Mouse (Mus musculus) cerebellum, adult 2 months (tissue): ENCODE results near the gene Gm16253. TPM values are rescaled to one million over a fixed set of nuclear protein-coding genes. Genes with fewer than 3 reads are reported as not detected.
"Not testable (repeated sequence)": the region's sequence is repeated elsewhere in the genome, so short reads cannot be mapped to it uniquely, and the experiment has no call there.

Experiments
- DNase-seq, 2 experiments: peaks; one replicate each; pipeline ENCODE4 v3.0.0; 2021
- H3K27ac ChIP-seq: fragments of 200-500 bp; 2 replicates; pipeline ENCODE4 v1.5.1; 2012; ENCODE audit warnings: low read length, control low read depth, inconsistent platforms; ENCODE audit not compliant: insufficient read depth
- H3K27me3 ChIP-seq: fragments of 200-500 bp; 2 replicates; pipeline ENCODE4 v1.6.1; 2012; ENCODE audit warnings: inconsistent platforms, mild to moderate bottlenecking, low read length, moderate library complexity; ENCODE audit not compliant: control insufficient read depth, insufficient read depth
- H3K4me1 ChIP-seq: fragments of 200-500 bp; 2 replicates; pipeline ENCODE4 v1.6.1; 2011; ENCODE audit warnings: low read length; ENCODE audit not compliant: control insufficient read depth, insufficient read depth
- H3K4me3 ChIP-seq: fragments of 200-500 bp; replicated peaks from 2 replicates; pipeline ENCODE3; 2011; ENCODE audit warnings: mild to moderate bottlenecking, low read depth, low read length, control low read depth; ENCODE audit not compliant: insufficient read depth
- CTCF ChIP-seq: fragments of 200-500 bp; IDR thresholded peaks from 2 replicates; pipeline ENCODE4 v1.5.1; 2011; ENCODE audit warnings: low read depth, mild to moderate bottlenecking, control low read depth, low read length, moderate library complexity, borderline replicate concordance; ENCODE audit not compliant: insufficient read depth
- POLR2A ChIP-seq: fragments of 200-500 bp; IDR thresholded peaks from 2 replicates; pipeline ENCODE4 v1.6.1; 2011; ENCODE audit warnings: low read length, control low read depth, borderline replicate concordance; ENCODE audit not compliant: insufficient read depth
- WGBS: fragments of 180-500 bp; shearing (Covaris S2); methylation state at CpG from one replicate; pipeline ENCODE4 v1.1.7; 2018; 5-methylcytosine and 5-hydroxymethylcytosine counted together
- polyA plus RNA-seq: library from polyadenylated mRNA; depleted of rRNA; stranded (reverse); fragments of >200 nt; gene quantifications from 2 replicates; pipeline ENCODE4 v1.2.3, GENCODE M21; 2012

Gm16253 gene
- polyA plus RNA-seq, 1 experiment: not detected

DNA sequence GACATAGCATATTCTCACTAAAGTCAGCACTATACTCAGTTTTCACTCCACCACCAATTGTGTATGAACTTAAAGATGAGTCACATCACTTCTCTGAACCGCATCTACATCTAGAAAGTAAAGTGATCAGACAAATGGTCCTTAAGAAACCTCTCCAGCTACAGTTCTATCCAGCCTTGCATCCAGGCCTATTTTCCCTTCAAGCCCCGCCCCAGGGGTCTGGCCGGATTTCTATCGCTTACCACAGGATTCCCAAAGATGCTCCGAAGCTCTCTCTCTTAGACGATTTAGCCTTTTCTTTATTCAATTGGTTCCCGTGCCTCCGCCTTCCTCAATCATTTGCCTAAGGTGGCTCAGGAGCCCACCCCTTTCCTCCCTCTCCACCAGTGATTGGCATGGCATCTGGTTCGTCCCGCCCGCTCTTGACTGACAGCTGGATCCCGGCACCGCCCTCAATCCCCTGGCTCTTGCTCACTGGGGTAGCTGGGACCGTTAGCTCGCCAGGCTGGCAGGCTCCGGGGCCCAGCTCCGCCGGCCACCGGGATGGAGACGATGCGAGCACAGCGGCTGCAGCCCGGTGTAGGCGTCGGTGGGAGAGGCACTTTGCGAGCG, 24.0 kb downstream of the Gm16253 start, which contains the start of gene Lix1l:
TSS of gene Lix1l (plus strand) at position 511 of the 612 bp plus-strand sequence.
- WGBS: under 1% methylated on average over 27 of the region's 27 CpGs
- DNase-seq: peak; percentile 92 to 95
- H3K4me3 ChIP-seq: peak within 1 kb of the TSS; percentile 53
- no peak within 1 kb of the TSS; the same call in 1 of the 2 replicates for H3K27ac ChIP-seq
- TF ChIP-seq CTCF (no peak), POLR2A (peak; percentile 47; the same call in 1 of the 2 replicates)
- H3K4me1 ChIP-seq: peaks cover 19% of the 10 kb centered on the region
- no peaks in the 10 kb centered on the region for H3K27me3 ChIP-seq

DNA sequence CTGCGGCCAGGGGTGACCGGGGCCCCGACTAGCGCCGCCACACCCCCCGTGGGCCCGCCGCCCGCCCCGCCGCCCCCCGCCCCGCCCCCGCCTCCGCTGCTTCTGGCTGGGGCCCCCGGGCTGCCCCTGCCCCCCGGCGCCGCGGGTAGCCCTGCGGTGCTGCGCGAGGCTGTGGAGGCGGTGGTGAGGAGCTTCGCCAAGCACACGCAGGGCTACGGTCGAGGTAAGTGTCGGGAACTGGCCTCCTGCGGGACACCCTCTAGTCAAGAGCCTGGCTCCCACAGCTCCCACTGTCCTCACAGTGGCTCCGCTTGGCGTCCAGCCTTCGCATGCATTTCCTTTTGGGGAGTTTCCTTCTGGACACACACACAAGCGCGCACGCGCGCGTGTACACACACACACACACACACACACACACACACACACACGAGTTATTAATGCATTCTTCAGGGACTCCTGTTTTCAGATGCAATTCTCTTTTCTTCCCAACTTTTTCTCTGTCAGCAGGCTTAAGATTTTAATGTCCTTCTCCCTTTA, 24.5 kb downstream of the Gm16253 start:
- under 1% methylated on average over 35 of the region's 40 CpGs for WGBS

DNA sequence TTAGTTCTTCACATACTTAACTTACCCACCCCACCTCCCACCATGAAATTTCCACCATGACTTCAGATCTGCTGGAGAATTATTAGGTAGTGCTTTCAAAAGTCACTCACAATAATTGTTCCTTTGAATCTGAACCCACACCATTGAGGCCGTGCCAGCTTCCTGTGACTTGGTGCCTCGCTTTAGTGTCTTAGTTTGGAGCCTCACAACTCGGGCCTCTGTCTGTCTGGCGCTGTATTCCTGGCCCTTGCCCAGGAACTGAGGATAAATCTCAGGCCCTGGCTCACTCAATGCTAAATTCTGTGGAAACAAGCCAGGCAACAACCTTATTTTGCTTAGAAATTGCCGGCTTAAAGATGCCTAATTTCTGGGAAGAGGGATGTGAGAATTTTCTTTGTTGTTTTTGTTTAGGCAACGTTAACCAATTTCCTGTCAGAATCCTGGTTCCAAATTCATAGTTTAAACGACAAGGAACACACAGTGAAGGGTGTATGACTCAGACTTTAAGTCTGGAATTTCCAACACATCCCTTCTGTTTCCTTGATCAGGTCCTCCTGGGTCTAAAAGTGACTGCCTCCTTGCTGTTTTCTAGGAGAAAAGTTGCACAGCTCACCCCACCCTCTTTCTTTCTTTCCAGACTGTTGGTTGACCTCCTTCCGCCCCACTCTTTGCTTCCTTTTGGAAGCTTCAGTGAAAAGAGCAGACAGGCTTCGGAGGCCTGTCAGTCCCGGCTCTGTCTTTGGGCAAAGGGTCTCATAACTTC, 25.3 kb downstream of the Gm16253 start:
- DNase-seq: peak; percentile 41 to 51
- Histone ChIP-seq H3K4me3 (no peak overlapping the region), H3K27me3 (no peaks in the 10 kb centered on the region; the same call in 1 of the 2 replicates), H3K4me1 (peaks cover 19% of the 10 kb centered on the region), H3K27ac (no peak overlapping the region; the same call in 1 of the 2 replicates)
- WGBS: 32% methylated on average over 10 of the region's 10 CpGs
- no peak for TF ChIP-seq CTCF
- TF ChIP-seq POLR2A: no peak

More for the DNA sequence above, 24.5 kb downstream of the Gm16253 start:
- Histone ChIP-seq H3K27ac (no peak overlapping the region; the same call in 1 of the 2 replicates), H3K4me1 (peaks cover 19% of the 10 kb centered on the region), H3K4me3 (peak overlapping the region; percentile 53), H3K27me3 (no peaks in the 10 kb centered on the region; the same call in 1 of the 2 replicates)
- TF ChIP-seq POLR2A (no peak), CTCF (no peak)
- DNase-seq: peak; percentile 77 to 80

DNA sequence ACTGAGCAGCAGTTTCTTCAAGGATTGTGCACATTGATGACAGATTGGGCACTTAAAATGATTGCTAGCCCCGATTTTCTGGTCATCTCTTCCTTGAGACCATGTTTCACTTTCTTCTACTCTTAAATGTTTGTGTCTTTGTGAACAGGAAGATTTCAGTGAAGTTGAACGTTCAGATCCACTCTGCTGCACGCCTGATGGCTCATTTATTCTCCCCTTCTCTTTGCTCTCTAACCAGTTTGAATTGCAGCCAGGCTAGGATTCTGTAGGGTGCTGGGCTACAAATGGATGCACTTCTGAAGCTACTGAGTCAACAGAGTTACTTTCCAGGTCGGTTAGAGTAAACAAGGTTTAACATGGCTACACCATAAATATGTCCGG, 25.9 kb downstream of the Gm16253 start:
- H3K4me3 ChIP-seq: no peak overlapping the region
- WGBS: 39% methylated on average over 5 of the region's 5 CpGs
- no peak for TF ChIP-seq CTCF
- no peak for DNase-seq
- peaks cover 19% of the 10 kb centered on the region for H3K4me1 ChIP-seq
- H3K27ac ChIP-seq: no peak overlapping the region
- no peaks in the 10 kb centered on the region; the same call in 1 of the 2 replicates for H3K27me3 ChIP-seq

DNA sequence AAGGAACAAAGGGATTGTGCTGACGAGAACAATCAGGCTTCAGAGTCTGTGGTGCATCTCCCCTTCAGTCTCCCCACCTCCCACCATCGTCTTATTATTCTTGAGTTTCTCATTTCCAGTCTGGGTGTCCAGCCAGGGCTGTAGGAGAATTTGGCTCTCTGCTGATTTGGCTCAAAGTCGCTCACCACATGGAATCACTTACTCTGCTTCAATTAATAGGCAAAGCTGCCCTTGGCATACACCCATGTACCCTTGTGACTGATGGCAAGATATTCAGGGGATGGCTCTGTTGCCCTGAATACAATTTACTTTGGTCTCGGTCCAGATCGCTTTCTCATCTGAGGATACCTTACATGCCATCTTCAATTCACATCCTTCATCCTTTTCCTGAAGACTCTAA, 26.5 kb downstream of the Gm16253 start:
- no peak overlapping the region for H3K27ac ChIP-seq

DNA sequence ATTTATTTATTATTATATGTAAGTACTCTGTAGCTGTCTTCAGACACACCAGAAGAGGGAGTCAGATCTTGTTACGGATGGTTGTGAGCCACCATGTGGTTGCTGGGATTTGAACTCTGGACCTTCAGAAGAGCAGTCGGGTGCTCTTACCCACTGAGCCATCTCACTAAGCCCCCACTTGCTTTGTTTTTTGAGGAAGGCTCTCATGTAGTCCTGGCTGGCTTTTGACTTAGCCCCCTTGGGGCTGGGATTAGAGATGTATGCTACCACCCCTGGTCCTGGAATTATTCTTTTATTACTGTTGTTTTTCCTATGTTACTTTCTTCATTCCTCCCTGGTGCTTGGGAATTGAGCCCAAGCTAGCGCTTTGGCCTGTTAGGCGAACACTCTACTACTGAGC, 29.2 kb downstream of the Gm16253 start:
- H3K27me3 ChIP-seq, H3K4me3 ChIP-seq, H3K27ac ChIP-seq, DNase-seq: not testable (repeated sequence)
- peaks cover 10% of the 10 kb centered on the region for H3K4me1 ChIP-seq
- WGBS: 94% methylated on average over 4 of the region's 4 CpGs

More for the DNA sequence above, 26.5 kb downstream of the Gm16253 start:
- Histone ChIP-seq H3K4me3 (no peak overlapping the region), H3K27me3 (no peaks in the 10 kb centered on the region; the same call in 1 of the 2 replicates), H3K4me1 (peaks cover 19% of the 10 kb centered on the region)
- WGBS: 12% methylated on average over 5 of the region's 5 CpGs
- DNase-seq: peak; percentile 50 to 75
- TF ChIP-seq POLR2A: no peak

DNA sequence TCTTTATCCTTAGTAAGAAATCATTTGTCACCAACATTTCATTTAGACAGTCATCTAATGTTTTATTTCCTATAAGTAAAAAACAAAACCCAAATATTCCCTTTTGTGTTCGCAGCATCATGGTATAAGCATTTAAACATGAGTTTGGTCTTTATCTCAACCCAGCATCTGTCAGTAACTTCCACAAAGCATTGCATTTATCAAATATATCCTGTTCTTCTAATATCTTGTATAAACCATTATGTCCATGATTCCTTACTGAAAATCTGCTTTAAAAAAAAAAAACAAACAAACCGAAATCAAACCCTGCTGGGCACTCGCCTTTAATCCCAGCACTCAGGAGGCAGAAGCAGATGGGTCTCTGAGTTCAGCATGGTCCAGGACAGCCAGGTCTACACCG, 29.8 kb downstream of the Gm16253 start:
- Histone ChIP-seq H3K27ac (no peak overlapping the region), H3K27me3 (no peaks in the 10 kb centered on the region; the same call in 1 of the 2 replicates), H3K4me1 (peaks cover 10% of the 10 kb centered on the region), H3K4me3 (no peak overlapping the region)
- 93% methylated on average over 4 of the region's 4 CpGs for WGBS
- no peak for TF ChIP-seq POLR2A
- peak; percentile 2; the same call in 1 of the 2 replicates for TF ChIP-seq CTCF
- no peak for DNase-seq

DNA sequence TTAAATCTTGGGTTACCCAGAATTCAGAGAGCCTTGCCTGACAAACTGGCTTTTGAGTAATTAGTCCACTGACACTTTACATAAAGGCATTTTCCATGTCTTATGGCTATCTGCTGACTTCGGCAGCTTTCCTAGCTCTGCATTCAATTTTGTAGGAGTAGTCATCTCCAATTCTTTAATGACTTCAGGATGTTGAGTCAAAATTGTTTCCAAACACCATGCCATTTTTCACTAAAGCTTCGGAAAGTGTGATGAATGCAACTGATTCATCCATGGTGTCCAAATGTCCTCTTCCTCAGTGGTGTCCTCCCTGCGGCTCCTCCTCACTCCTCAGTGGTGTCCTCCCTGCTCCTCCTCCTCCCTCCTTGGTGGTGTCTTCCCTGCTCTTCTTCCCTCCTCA, 41.2 kb downstream of the Gm16253 start:
- no peak for TF ChIP-seq CTCF
- TF ChIP-seq POLR2A: no peak
- Histone ChIP-seq H3K4me1 (no peaks in the 10 kb centered on the region), H3K27ac (no peak overlapping the region), H3K4me3 (no peak overlapping the region), H3K27me3 (no peaks in the 10 kb centered on the region)
- 92% methylated on average over 3 of the region's 3 CpGs for WGBS
- no peak for DNase-seq
